Mouse (Mus musculus) spleen, postnatal 14 days (tissue): Measurements from ENCODE around the gene Ano6.

ENCODE experiments used
- DNase-seq, 2 experiments: peaks; one replicate each; pipeline ENCODE4 v3.0.0; 2021 to 2022; ENCODE audit warnings: low spot score in 2 of 2

The Ano6 gene

GRCm38 (mm10) chr15:95768703-95769102 lies 21.9 kb upstream of the Ano6 start:
- DNase-seq, result no peak

- no peak for DNase-seq
These were observed 21.1 kb upstream of the Ano6 start for GRCm38 (mm10) chr15:95769576-95769975.

- no peak for DNase-seq
These were observed 20.3 kb upstream of the Ano6 start for GRCm38 (mm10) chr15:95770307-95770706.

DNA sequence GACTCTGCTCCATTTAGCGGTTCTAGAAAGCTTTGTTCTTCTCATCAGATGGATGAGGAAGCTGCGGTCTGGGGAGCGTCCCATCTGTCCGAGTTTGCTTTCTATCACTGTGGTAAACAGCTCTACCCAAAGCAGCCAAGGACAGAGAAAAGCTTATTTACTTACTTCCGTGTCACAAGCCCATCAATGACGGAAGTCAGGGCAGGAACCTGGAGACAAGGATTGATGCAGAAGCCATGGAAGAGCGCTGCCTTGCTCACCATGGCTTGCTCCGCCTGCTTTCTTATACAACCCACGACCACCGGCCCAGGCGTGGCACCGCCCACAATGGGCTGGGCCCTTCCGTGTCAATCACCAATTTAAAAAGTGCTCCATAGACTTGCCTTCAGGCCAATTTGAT lies 18.3 kb upstream of the Ano6 start:
- DNase-seq, result no peak

DNA sequence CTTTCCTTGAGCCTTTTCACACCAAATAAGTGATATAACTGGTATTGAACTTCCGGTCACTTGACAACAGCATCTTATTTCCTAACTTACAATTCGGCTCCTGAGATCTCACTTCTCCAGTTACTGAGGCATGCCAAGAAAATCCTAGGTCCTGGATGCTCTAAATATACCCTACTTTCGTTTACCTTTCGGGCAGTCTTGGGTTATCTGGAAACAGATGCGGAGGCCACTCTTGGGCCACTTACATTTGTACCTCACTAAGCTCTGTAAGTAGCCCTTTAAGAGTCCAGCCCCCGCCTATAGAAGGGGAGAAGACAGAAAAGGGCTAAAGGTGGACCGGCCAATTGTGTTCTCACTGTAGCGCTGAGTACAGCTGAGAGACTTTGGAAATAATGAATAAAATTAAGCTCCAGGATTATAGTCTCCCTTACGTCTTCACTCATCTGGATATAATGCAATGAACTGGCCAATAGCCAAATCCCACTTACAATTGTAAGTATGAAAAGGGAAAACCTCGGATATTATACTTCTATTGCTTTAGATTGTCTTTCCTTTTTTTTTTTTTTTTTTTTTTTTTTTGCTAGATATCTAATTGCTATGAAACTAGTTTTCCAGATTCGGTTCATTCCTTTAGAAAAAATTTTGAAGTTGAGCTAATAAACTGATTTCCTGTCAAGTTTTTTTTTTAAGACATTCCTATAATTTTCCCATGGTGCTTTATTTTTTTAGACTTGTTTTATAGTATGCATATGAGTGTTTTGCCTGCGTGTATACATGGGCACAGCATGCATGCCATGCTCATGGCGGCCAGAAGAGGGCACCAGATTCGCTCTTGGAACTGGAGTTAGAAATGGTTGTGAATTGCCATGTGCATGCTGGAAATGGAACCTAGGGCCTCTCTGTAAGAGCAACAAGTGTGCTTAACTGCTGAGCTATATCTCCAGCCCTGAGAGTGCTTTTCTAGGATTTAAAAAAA lies 17.5 kb upstream of the Ano6 start:
- peak; percentile 62 to 75 for DNase-seq

DNA sequence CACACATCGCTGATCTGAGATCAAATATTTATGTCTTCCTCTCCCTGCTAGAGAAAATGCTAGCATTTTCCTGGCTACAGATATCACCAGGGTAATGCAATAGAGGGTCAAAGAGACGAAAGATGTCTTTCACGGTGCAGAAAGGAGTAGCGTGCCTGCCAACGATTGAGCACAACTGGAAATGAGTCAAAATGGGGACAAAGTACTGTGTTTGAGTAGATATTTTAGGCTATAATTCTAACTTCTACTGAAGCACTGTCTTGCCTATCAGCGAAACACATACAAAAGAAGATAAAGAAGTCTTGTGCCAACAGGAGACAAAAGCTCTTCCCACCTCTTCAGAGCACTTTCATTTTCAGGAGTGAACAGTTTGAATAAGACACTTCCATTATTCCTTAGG lies 16.4 kb upstream of the Ano6 start:
- DNase-seq, result no peak

DNA sequence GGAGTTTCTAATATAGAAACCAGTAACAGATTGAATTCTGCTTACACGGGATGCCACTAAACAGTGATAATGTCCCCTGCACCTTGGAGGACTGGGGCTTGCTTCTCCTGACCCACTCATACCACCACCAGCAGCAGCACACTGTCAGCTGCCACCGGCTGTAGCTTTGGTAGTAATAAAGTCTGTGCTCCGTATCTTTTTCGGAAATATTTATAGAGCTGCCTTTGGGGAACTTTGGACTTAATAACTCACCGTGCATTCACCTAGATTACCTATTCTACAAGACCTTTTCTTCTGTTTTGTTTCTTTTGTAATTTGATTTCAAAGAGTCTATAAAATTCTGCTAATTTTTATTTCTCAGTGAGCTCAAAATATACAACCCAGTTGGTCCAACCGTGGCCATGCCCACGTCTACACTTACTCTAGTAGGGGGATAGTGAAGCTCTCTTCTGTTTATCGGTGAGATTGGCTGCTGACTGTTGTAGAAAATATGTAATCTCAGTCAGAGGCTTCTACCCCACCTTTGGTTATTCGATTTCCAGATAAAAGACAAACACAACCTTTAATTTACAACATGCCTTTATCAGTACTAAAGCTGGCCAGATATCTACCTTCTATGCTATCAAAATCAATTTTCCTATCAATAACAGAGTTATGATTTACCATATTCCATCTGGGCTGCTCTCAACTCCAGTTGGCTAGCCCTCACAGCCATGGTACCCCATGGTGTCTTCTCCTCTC lies 15.8 kb upstream of the Ano6 start:
- DNase-seq, result no peak

GRCm38 (mm10) chr15:95777743-95778142 lies 12.9 kb upstream of the Ano6 start:
- DNase-seq, result no peak

GRCm38 (mm10) chr15:95778710-95779109 lies 11.9 kb upstream of the Ano6 start:
- DNase-seq, result no peak

DNA sequence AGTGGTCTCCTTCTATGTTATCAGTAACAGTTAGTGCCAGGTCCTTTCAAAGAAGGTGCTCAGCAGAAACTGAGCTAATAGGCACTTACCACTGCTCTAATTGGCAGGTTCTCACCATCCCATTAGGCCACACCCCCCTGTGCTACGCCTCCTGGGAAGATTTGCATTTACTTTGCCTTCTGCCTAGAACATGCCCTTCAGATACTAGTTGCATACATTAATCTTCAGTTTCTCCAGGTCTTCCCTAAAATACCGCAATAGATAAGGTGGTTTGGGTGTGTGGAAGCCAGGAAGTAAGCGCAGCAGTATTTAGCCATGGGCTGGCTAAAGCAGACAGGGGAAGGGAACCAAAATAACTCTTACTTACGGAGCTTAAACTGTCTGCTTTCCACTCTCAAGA lies 4.0 kb upstream of the Ano6 start:
- DNase-seq, result no peak

- DNase-seq, result peak in 1 of 2 experiments; percentile 25
These were observed 3.1 kb upstream of the Ano6 start for GRCm38 (mm10) chr15:95787578-95787977.

DNA sequence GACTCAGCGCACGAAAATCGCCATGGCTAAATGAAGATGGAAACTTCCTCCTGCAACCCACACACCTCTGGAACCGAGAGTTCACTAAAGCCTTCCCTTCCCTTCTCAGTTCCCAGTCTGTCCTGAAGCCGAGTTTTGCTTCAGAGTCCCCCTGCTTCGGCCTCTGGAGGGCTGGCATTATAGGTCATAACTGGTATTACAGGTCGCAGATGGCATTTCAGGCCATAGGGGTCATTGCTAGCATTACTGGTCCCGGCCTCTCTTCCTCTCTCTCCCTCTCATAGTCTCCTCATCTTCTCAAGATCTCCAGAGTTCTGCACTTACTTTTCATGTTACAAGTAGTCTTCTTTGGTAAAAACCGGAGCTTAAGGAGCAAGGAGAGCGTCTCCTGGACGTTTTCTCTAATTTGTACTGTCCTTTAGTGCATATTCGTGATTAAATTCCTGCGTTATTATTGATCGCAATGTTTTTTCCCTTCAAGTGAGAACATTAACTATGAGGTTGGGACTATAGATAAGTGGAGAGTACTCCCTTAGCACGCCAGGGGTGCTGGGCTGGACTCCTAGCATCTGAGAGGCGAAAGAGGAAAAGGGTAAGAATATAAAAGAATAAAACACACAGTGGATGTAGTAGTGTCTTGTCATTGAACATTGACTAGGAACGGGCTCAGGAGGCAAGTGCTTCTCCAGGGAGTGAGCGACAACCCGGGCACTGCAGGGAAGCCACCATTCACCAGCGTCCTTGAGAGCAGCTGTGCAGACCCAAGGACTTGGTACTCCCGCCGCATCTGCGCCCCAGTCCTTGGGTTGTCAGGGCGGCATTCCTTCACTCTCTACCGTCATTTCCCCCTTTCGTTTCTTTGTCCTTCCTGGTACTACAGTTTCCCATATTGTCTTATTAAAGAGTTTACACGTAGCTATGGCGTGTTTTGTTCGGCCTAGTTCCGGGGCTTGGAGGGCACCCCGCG lies 798 bp upstream of the Ano6 start:
- DNase-seq, result no peak

DNA sequence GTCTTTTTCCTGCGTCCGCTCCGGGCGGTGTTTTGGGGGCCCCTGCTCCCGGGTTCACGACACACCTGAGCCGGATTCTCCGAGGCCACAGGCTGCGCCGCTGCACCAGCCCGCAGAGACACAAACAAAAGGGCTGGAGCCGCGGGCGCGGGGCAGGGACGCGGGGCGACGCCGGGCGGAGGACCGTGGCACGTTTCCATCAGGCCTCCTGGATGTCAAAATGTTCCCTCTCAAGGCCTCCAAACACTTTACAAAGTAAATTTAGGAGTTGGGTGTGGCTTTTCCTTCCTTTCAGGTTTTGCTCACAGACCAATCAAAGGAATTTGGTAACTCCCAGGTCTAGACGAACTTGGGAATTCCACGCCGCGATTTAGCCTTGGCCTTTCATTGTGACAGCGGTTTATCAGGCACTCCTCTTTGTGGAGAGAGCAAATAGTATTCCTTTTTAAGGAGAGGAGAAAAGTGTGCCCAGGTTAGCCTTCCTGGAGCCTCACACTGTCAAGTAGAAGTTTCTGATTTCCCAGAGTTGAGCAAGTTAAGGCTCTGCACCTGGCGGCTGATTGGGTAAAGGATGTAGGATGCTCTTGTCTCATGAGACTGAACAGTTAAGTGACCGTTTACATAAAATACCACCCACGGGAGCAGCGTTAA lies 623 bp downstream of the Ano6 start:
- no peak for DNase-seq

DNA sequence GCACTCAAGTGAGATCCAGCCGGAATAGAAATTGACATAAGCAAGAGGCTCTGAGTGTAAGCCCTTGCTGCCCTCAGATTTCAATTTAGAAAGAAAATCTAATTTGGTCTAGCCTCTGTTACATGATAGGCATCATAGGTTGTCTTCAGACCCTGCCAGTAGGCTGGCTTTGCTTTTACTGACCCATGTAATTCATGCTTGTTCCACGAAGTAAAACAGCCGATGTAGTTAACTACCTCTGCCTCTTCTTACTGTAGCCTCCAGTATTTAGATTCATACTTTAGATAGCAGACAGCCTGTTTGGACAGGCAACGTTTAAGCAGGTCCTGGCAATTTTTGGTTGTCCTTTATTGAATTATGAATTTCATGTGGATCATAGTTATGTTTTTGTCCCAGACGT lies 1.2 kb downstream of the Ano6 start:
- DNase-seq, result no peak

GRCm38 (mm10) chr15:95792261-95793260 lies 1.9 kb downstream of the Ano6 start:
- DNase-seq, result peak in 1 of 2 experiments; percentile 27

DNA sequence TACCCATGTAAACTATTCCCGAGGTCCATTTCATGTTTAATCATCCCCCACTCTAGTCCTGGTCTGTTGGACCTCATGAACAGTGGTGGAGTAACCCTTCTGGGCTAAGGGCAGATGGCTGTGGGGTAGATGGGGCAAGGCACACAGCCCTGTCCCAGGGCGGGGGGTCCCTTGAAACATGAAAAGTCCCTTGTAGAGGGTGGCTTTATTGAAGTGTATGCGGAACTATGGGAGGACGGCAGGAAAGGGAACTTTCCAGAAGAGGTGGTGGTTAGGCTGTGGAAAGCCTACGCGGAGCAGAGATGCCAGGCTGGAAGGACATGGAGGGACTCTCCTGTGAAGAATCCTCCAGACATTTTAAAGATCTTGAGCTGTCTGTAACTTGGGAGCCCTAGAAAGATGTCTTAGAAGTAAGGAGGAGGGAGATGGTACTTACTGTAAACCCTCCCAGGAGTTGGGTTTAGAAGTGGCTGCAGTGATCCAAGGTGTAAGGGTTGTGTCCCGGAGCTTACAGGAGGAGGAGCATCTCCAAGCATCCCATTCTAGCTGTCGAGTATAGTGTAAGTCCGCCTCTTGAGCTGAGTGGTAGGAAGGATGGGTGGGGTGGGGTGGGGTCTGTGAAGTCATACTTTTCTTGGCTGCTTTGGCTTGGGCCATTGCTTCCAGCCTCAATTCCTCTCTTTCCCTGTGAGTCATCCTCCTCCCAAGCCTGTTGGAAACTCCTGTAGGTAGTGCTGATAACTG lies 3.3 kb downstream of the Ano6 start:
- DNase-seq, result no peak

DNA sequence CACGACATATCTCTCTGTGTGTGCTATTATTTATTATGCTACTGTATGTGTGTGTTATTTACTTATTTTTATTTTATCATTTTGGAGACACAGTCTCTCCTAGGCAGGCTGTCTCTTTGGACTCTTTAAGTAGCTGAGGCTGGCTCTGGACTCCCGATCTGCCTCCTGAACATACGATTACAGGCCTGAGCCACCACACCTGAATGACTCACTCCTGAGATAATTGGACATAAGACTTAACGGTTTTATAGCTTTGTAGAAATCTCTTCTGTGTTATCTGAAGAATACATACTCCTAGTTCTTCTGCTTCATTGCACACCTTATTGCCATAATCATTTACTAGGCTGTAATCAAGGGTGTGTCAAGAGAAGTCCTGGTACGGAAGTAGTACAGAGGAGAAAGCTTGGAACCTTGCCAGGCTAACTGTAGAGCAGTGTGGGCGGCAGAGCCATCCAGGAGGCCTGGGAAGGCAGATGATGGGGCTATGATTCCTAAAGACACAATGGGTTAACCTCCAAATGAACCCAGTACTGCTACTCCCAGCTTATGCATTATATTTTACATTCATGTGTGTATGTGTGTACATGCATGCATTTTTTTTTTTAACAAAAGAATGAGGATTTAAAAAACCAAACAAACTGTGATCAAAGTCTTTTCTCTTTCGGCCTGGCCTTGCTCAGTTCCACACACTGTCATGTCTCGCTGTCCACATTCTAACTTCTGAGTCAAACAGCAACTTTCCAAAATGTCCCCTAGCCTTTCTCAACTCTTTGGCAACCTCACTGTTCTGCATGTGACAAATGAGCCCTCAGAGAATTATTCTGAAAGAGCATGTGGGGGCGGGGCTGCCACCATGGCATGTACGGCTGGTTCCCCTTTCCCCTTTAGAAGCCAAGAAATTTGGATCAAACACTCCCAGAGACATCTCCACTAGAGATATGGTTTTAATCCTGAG lies 4.2 kb downstream of the Ano6 start:
- DNase-seq, result peak in 1 of 2 experiments; percentile 20

- no peak for DNase-seq
These were observed 5.4 kb downstream of the Ano6 start for GRCm38 (mm10) chr15:95796062-95796461.
